Mouse (Mus musculus) neural tube, embryonic 13.5 days (tissue): ENCODE results near the gene Agbl5. TPM values are rescaled to one million over a fixed set of nuclear protein-coding genes. Genes with fewer than 3 reads are reported as not detected.
A peak's percentile ranks its signal among the peaks of the same experiment; 100 is the strongest.
"Not testable (repeated sequence)": the region's sequence is repeated elsewhere in the genome, so short reads cannot be mapped to it uniquely, and the experiment has no call there.

Source experiments
- ATAC-seq: fragments of 200-750 bp; cut with Nextera tagmentation; 2 replicates; pipeline ENCODE4 v1.8.0; 2017; ENCODE audit warnings: low read depth, mild to moderate bottlenecking, moderate TSS enrichment, moderate library complexity
- H3K27ac ChIP-seq: fragments of 300-500 bp; sonication (generic); replicated peaks from 2 replicates; pipeline ENCODE4 v1.5.1; 2015; ENCODE audit warnings: moderate library complexity, mild to moderate bottlenecking, inconsistent platforms
- H3K27me3 ChIP-seq: fragments of 300-500 bp; sonication (generic); 2 replicates; pipeline ENCODE4 v1.6.1; 2015; ENCODE audit warnings: mild to moderate bottlenecking, inconsistent platforms
- H3K36me3 ChIP-seq: fragments of 300-500 bp; sonication (generic); 2 replicates; pipeline ENCODE4 v1.6.1; 2015; ENCODE audit warnings: mild to moderate bottlenecking, inconsistent platforms
- H3K4me1 ChIP-seq: fragments of 300-500 bp; sonication (generic); replicated peaks from 2 replicates; pipeline ENCODE4 v1.6.1; 2015; ENCODE audit warnings: inconsistent platforms
- H3K4me2 ChIP-seq: fragments of 300-500 bp; sonication (generic); 2 replicates; pipeline ENCODE4 v1.6.1; 2015; ENCODE audit warnings: inconsistent platforms, mild to moderate bottlenecking, moderate library complexity
- H3K4me3 ChIP-seq: fragments of 300-500 bp; sonication (generic); 2 replicates; pipeline ENCODE4 v1.5.1; 2015; ENCODE audit warnings: mild to moderate bottlenecking, inconsistent platforms
- H3K9ac ChIP-seq: fragments of 300-500 bp; sonication (generic); 2 replicates; pipeline ENCODE4 v1.6.1; 2015; ENCODE audit warnings: moderate library complexity, mild to moderate bottlenecking, inconsistent platforms
- H3K9me3 ChIP-seq: fragments of 300-500 bp; sonication (generic); 2 replicates; pipeline ENCODE4 v1.6.1; 2016; ENCODE audit warnings: inconsistent platforms
- WGBS: fragments of 180-500 bp; shearing (Covaris S2); methylation state at CpG from one replicate; pipeline ENCODE4 v1.1.7; 2015; 5-methylcytosine and 5-hydroxymethylcytosine counted together
- polyA plus RNA-seq: library from polyadenylated mRNA; unstranded; fragments of >200 nt; fragmentation: Nextera tagmentation; extraction: Ambion mirVana; gene quantifications from 2 replicates; pipeline ENCODE4 v1.2.1, GENCODE M21; 2015

Agbl5 gene
- polyA plus RNA-seq, 1 experiment from 2014 or later: 25.8 TPM

- no peaks in the 10 kb centered on the region for H3K27me3 ChIP-seq
- peak overlapping the region; percentile 75; the same call in 1 of the 2 replicates for H3K27ac ChIP-seq
- H3K36me3 ChIP-seq: peaks cover 67% of the 10 kb centered on the region
- peak overlapping the region; percentile 91 for H3K9ac ChIP-seq
- peak; percentile 36; the same call in 1 of the 2 replicates for ATAC-seq
- peak overlapping the region; percentile 84 for H3K4me3 ChIP-seq
- H3K4me2 ChIP-seq: peak overlapping the region; percentile 69
- H3K4me1 ChIP-seq: peaks cover 23% of the 10 kb centered on the region
- no peaks in the 10 kb centered on the region for H3K9me3 ChIP-seq
- 19% methylated on average over 9 of the region's 9 CpGs for WGBS
Observed at GRCm38 (mm10) chr5:30868981-30869380, 19.5 kb upstream of the Agbl5 start.

GRCm38 (mm10) chr5:30869405-30870130, 18.9 kb upstream of the Agbl5 start:
- WGBS: under 1% methylated on average over 63 of the region's 63 CpGs
- ATAC-seq: peak; percentile 92
- peak overlapping the region; percentile 91 for H3K9ac ChIP-seq

GRCm38 (mm10) chr5:30870131-30870406, 18.4 kb upstream of the Agbl5 start:
- ATAC-seq: no peak
- H3K36me3 ChIP-seq: peaks cover 67% of the 10 kb centered on the region
- 19% methylated on average over 2 of the region's 2 CpGs for WGBS

More at GRCm38 (mm10) chr5:30869405-30870130, 18.9 kb upstream of the Agbl5 start:
- Histone ChIP-seq H3K27ac (peak overlapping the region; percentile 75), H3K4me1 (peaks cover 23% of the 10 kb centered on the region), H3K36me3 (peaks cover 67% of the 10 kb centered on the region), H3K4me2 (peak overlapping the region; percentile 69), H3K9me3 (no peaks in the 10 kb centered on the region), H3K27me3 (no peaks in the 10 kb centered on the region), H3K4me3 (peak overlapping the region; percentile 84)

GRCm38 (mm10) chr5:30872574-30872973, 15.9 kb upstream of the Agbl5 start:
- Histone ChIP-seq H3K36me3 (peaks cover 68% of the 10 kb centered on the region), H3K27ac (no peak overlapping the region), H3K27me3 (no peaks in the 10 kb centered on the region), H3K9me3 (no peaks in the 10 kb centered on the region), H3K4me3 (no peak overlapping the region), H3K4me1 (peaks cover 23% of the 10 kb centered on the region), H3K9ac (no peak overlapping the region), H3K4me2 (no peak overlapping the region)
- no peak for ATAC-seq
- 92% methylated on average over 9 of the region's 9 CpGs for WGBS

More at GRCm38 (mm10) chr5:30870131-30870406, 18.4 kb upstream of the Agbl5 start:
- H3K4me3 ChIP-seq: peak overlapping the region; percentile 84
- no peaks in the 10 kb centered on the region for H3K9me3 ChIP-seq
- H3K9ac ChIP-seq: peak overlapping the region; percentile 91
- peak overlapping the region; percentile 69 for H3K4me2 ChIP-seq
- peak overlapping the region; percentile 75 for H3K27ac ChIP-seq
- no peaks in the 10 kb centered on the region for H3K27me3 ChIP-seq
- peaks cover 23% of the 10 kb centered on the region for H3K4me1 ChIP-seq

- Histone ChIP-seq H3K4me1 (peaks cover 18% of the 10 kb centered on the region), H3K9me3 (no peaks in the 10 kb centered on the region), H3K9ac (no peak overlapping the region), H3K27me3 (no peaks in the 10 kb centered on the region), H3K4me2 (no peak overlapping the region), H3K36me3 (peaks cover 81% of the 10 kb centered on the region), H3K4me3 (no peak overlapping the region), H3K27ac (no peak overlapping the region)
- no peak for ATAC-seq
- WGBS: 89% methylated on average over 7 of the region's 7 CpGs
Observed at GRCm38 (mm10) chr5:30874365-30874764, 14.1 kb upstream of the Agbl5 start.

- no peak for ATAC-seq
- WGBS: 69% methylated on average over 6 of the region's 6 CpGs
- H3K36me3 ChIP-seq: peaks cover 54% of the 10 kb centered on the region
Observed at GRCm38 (mm10) chr5:30878616-30879015, 9.9 kb upstream of the Agbl5 start.

GRCm38 (mm10) chr5:30879347-30879943, 9.0 kb upstream of the Agbl5 start:
- H3K36me3 ChIP-seq: peaks cover 46% of the 10 kb centered on the region
- no peak overlapping the region for H3K9ac ChIP-seq
- H3K27me3 ChIP-seq: no peaks in the 10 kb centered on the region
- no peak for ATAC-seq
- H3K27ac ChIP-seq: no peak overlapping the region
- H3K4me1 ChIP-seq: no peaks in the 10 kb centered on the region
- H3K9me3 ChIP-seq: no peaks in the 10 kb centered on the region
- WGBS: 86% methylated on average over 5 of the region's 5 CpGs
- no peak overlapping the region for H3K4me3 ChIP-seq
- H3K4me2 ChIP-seq: no peak overlapping the region

More at GRCm38 (mm10) chr5:30878616-30879015, 9.9 kb upstream of the Agbl5 start:
- Histone ChIP-seq H3K27me3 (no peaks in the 10 kb centered on the region), H3K9ac (no peak overlapping the region), H3K4me2 (no peak overlapping the region), H3K4me1 (no peaks in the 10 kb centered on the region), H3K4me3 (no peak overlapping the region), H3K9me3 (no peaks in the 10 kb centered on the region), H3K27ac (no peak overlapping the region)

GRCm38 (mm10) chr5:30881839-30882238, 6.7 kb upstream of the Agbl5 start:
- not testable (repeated sequence) for H3K4me2 ChIP-seq, H3K9ac ChIP-seq, H3K27ac ChIP-seq, H3K9me3 ChIP-seq, H3K4me3 ChIP-seq, H3K4me1 ChIP-seq, ATAC-seq, H3K27me3 ChIP-seq
- peaks cover 22% of the 10 kb centered on the region for H3K36me3 ChIP-seq
- WGBS: 91% methylated on average over 4 of the region's 4 CpGs

GRCm38 (mm10) chr5:30886209-30886608, 2.3 kb upstream of the Agbl5 start:
- H3K9ac ChIP-seq: no peak overlapping the region
- WGBS: 56% methylated on average over 4 of the region's 4 CpGs
- H3K9me3 ChIP-seq: no peaks in the 10 kb centered on the region
- H3K27me3 ChIP-seq: no peaks in the 10 kb centered on the region
- peak overlapping the region; percentile 84 for H3K4me3 ChIP-seq
- peaks cover 25% of the 10 kb centered on the region for H3K4me1 ChIP-seq
- ATAC-seq: no peak
- H3K27ac ChIP-seq: 0 out of 2 replicates have a peak overlapping the region, but pooled peaks have one; percentile 98
- H3K36me3 ChIP-seq: peaks cover 7% of the 10 kb centered on the region
- H3K4me2 ChIP-seq: peak overlapping the region; percentile 77

GRCm38 (mm10) chr5:30886731-30887130, 1.8 kb upstream of the Agbl5 start:
- peak overlapping the region; percentile 77 for H3K4me2 ChIP-seq
- H3K4me1 ChIP-seq: peaks cover 25% of the 10 kb centered on the region
- ATAC-seq: no peak
- no peaks in the 10 kb centered on the region for H3K27me3 ChIP-seq
- WGBS: 36% methylated on average over 5 of the region's 5 CpGs
- H3K9me3 ChIP-seq: no peaks in the 10 kb centered on the region
- H3K4me3 ChIP-seq: peak overlapping the region; percentile 84
- H3K27ac ChIP-seq: peak overlapping the region; percentile 98
- peaks cover 12% of the 10 kb centered on the region for H3K36me3 ChIP-seq
- H3K9ac ChIP-seq: peak overlapping the region; percentile 79

GRCm38 (mm10) chr5:30887331-30887761, 1.1 kb upstream of the Agbl5 start:
- Histone ChIP-seq H3K4me2 (peak overlapping the region; percentile 77), H3K9me3 (no peaks in the 10 kb centered on the region), H3K27me3 (no peaks in the 10 kb centered on the region), H3K4me1 (peaks cover 25% of the 10 kb centered on the region), H3K36me3 (peaks cover 18% of the 10 kb centered on the region), H3K27ac (peak overlapping the region; percentile 98), H3K9ac (peak overlapping the region; percentile 79), H3K4me3 (peak overlapping the region; percentile 84)
- peak; percentile 49 for ATAC-seq
- WGBS: under 1% methylated on average over 19 of the region's 19 CpGs

- Histone ChIP-seq H3K27ac (peak overlapping the region; percentile 98), H3K27me3 (no peaks in the 10 kb centered on the region), H3K9me3 (no peaks in the 10 kb centered on the region), H3K4me2 (peak overlapping the region; percentile 77), H3K9ac (peak overlapping the region; percentile 79), H3K36me3 (peaks cover 24% of the 10 kb centered on the region), H3K4me3 (peak overlapping the region; percentile 84), H3K4me1 (peaks cover 25% of the 10 kb centered on the region)
- under 1% methylated on average over 28 of the region's 28 CpGs for WGBS
- ATAC-seq: peak; percentile 90
Observed at GRCm38 (mm10) chr5:30887858-30888336, 597 bp upstream of the Agbl5 start.
